Mouse (Mus musculus): ENCODE measurements around the gene Rpl10a. TPM values are rescaled to one million over a fixed set of nuclear protein-coding genes. Genes with fewer than 3 reads are reported as not detected.
"Not testable (repeated sequence)": the region's sequence is repeated elsewhere in the genome, so short reads cannot be mapped to it uniquely, and the experiment has no call there.

Rpl10a gene
- polyA plus RNA-seq, 1 experiment, result 7,093 TPM

GRCm38 (mm10) chr17:28329503-28330231, 1.4 kb downstream of the Rpl10a start:
- Histone ChIP-seq H3K27me3 (replicated peaks) (peaks cover 23% of the 10 kb centered on the region), H3K36me3 (replicated peaks; ENCODE audit: low read length) (peaks cover 57% of the 10 kb centered on the region), H3K9me3 (0 out of 2 replicates have a peak, but pooled peaks cover 1% of the 10 kb centered on the region), H3K4me1 (peaks cover 66% of the 10 kb centered on the region), H3K4me3 (replicated peaks) (peak overlapping the region; percentile 96)
- TF ChIP-seq GATA1 (IDR thresholded peaks at IDR 0.05; ENCODE audit: borderline replicate concordance, low read length), result no peak
- TF ChIP-seq FLI1 (IDR thresholded peaks at IDR 0.05; ENCODE audit: low read length), result no peak

GRCm38 (mm10) chr17:28330232-28330546, 1.9 kb downstream of the Rpl10a start:
- Histone ChIP-seq H3K4me3 (replicated peaks) (peak overlapping the region; percentile 96), H3K4me1 (peaks cover 63% of the 10 kb centered on the region), H3K36me3 (replicated peaks; ENCODE audit: low read length) (peaks cover 52% of the 10 kb centered on the region), H3K27me3 (replicated peaks) (peaks cover 28% of the 10 kb centered on the region), H3K9me3 (no peaks in the 10 kb centered on the region)
- no peak for TF ChIP-seq FLI1 (IDR thresholded peaks at IDR 0.05; ENCODE audit: low read length)

- H3K4me1 ChIP-seq, result peaks cover 60% of the 10 kb centered on the region
- peaks cover 48% of the 10 kb centered on the region for H3K36me3 ChIP-seq (replicated peaks; ENCODE audit: low read length)
- not testable (repeated sequence) for H3K4me3 ChIP-seq (replicated peaks); H3K9me3 ChIP-seq
- H3K27me3 ChIP-seq (replicated peaks), result peaks cover 32% of the 10 kb centered on the region
Measured at GRCm38 (mm10) chr17:28330590-28330989, 2.3 kb downstream of the Rpl10a start.

GRCm38 (mm10) chr17:28331241-28332112, 3.2 kb downstream of the Rpl10a start:
- Histone ChIP-seq H3K36me3 (replicated peaks; ENCODE audit: low read length) (peaks cover 39% of the 10 kb centered on the region), H3K4me3 (replicated peaks) (no peak overlapping the region)

GRCm38 (mm10) chr17:28332113-28332914, 4.0 kb downstream of the Rpl10a start:
- TF ChIP-seq GATA1 (IDR thresholded peaks at IDR 0.05; ENCODE audit: borderline replicate concordance, low read length) (no peak), FLI1 (IDR thresholded peaks at IDR 0.05; ENCODE audit: low read length) (no peak)
- no peak overlapping the region for H3K4me3 ChIP-seq (replicated peaks)
- peaks cover 62% of the 10 kb centered on the region for H3K4me1 ChIP-seq
- H3K9me3 ChIP-seq, result no peaks in the 10 kb centered on the region
- H3K27me3 ChIP-seq (replicated peaks), result peaks cover 46% of the 10 kb centered on the region
- H3K36me3 ChIP-seq (replicated peaks; ENCODE audit: low read length), result peaks cover 32% of the 10 kb centered on the region

More at GRCm38 (mm10) chr17:28331241-28332112, 3.2 kb downstream of the Rpl10a start:
- H3K27me3 ChIP-seq (replicated peaks), result peaks cover 41% of the 10 kb centered on the region
- H3K4me1 ChIP-seq, result peaks cover 61% of the 10 kb centered on the region
- TF ChIP-seq FLI1 (IDR thresholded peaks at IDR 0.05; ENCODE audit: low read length) (no peak), GATA1 (IDR thresholded peaks at IDR 0.05; ENCODE audit: borderline replicate concordance, low read length) (no peak)
- H3K9me3 ChIP-seq, result no peaks in the 10 kb centered on the region

- TF ChIP-seq FLI1 (IDR thresholded peaks at IDR 0.05; ENCODE audit: low read length) (no peak), GATA1 (IDR thresholded peaks at IDR 0.05; ENCODE audit: borderline replicate concordance, low read length) (no peak)
- Histone ChIP-seq H3K9me3 (no peaks in the 10 kb centered on the region), H3K4me3 (replicated peaks) (peak overlapping the region; percentile 21), H3K27me3 (replicated peaks) (peaks cover 53% of the 10 kb centered on the region), H3K36me3 (replicated peaks; ENCODE audit: low read length) (peaks cover 31% of the 10 kb centered on the region), H3K4me1 (peaks cover 54% of the 10 kb centered on the region)
Measured at GRCm38 (mm10) chr17:28332915-28333546, 4.8 kb downstream of the Rpl10a start.

GRCm38 (mm10) chr17:28335267-28335666, 7.0 kb downstream of the Rpl10a start:
- Histone ChIP-seq H3K36me3 (replicated peaks; ENCODE audit: low read length) (peaks cover 19% of the 10 kb centered on the region), H3K9me3 (no peaks in the 10 kb centered on the region), H3K27me3 (replicated peaks) (peaks cover 72% of the 10 kb centered on the region), H3K4me1 (peaks cover 55% of the 10 kb centered on the region), H3K4me3 (replicated peaks) (no peak overlapping the region)
- no peak for TF ChIP-seq FLI1 (IDR thresholded peaks at IDR 0.05; ENCODE audit: low read length)
- no peak for TF ChIP-seq GATA1 (IDR thresholded peaks at IDR 0.05; ENCODE audit: borderline replicate concordance, low read length)

- Histone ChIP-seq H3K4me1 (peaks cover 51% of the 10 kb centered on the region), H3K4me3 (replicated peaks) (no peak overlapping the region), H3K36me3 (replicated peaks; ENCODE audit: low read length) (no peaks in the 10 kb centered on the region), H3K27me3 (replicated peaks) (peaks cover 91% of the 10 kb centered on the region), H3K9me3 (no peaks in the 10 kb centered on the region)
- TF ChIP-seq GATA1 (IDR thresholded peaks at IDR 0.05; ENCODE audit: borderline replicate concordance, low read length) (no peak), FLI1 (IDR thresholded peaks at IDR 0.05; ENCODE audit: low read length) (no peak)
Measured at GRCm38 (mm10) chr17:28337547-28337946, 9.3 kb downstream of the Rpl10a start.

GRCm38 (mm10) chr17:28340578-28340977, 12.3 kb downstream of the Rpl10a start:
- Histone ChIP-seq H3K27me3 (replicated peaks) (peaks cover 93% of the 10 kb centered on the region), H3K9me3 (no peaks in the 10 kb centered on the region), H3K36me3 (replicated peaks; ENCODE audit: low read length) (no peaks in the 10 kb centered on the region), H3K4me3 (replicated peaks) (no peak overlapping the region), H3K4me1 (peaks cover 48% of the 10 kb centered on the region)
- TF ChIP-seq FLI1 (IDR thresholded peaks at IDR 0.05; ENCODE audit: low read length), result no peak
- TF ChIP-seq GATA1 (IDR thresholded peaks at IDR 0.05; ENCODE audit: borderline replicate concordance, low read length), result no peak

Measured in megakaryocyte, embryonic 14.5 days (primary cell).